Mouse (Mus musculus) megakaryocyte, embryonic 14.5 days (primary cell): ENCODE results near the gene Tent4b.

Experiments used
- FLI1 ChIP-seq: IDR thresholded peaks from 2 replicates; pipeline ENCODE4 v1.6.1; 2012; ENCODE audit warnings: low read length, inconsistent platforms, mixed read lengths
- GATA1 ChIP-seq: IDR thresholded peaks from 3 replicates; pipeline ENCODE4 v1.6.1; 2012; ENCODE audit warnings: mixed read lengths, low read length, inconsistent platforms, borderline replicate concordance

GRCm38 (mm10) chr8:88270086-88270485 is 71.1 kb downstream of the Tent4b start:
- TF ChIP-seq GATA1 (no peak), FLI1 (no peak)
